Mouse (Mus musculus) adrenal gland, postnatal 36 days (tissue): ENCODE data around the gene Plekhm3. TPM values are rescaled to one million over a fixed set of nuclear protein-coding genes. Genes with fewer than 3 reads are reported as not detected.

Source experiments
- DNase-seq, 2 experiments: peaks; one replicate each; pipeline ENCODE4 v3.0.0; 2021; ENCODE audit warnings: mixed read lengths in 1 of 2
- total RNA-seq, 2 experiments: library from RNA; stranded (reverse); gene quantifications; 2 replicates each; pipeline ENCODE4 v1.2.3; 2021

The Plekhm3 gene
- total RNA-seq, 2 experiments from 2014 or later: 15.1 to 26.7 TPM

DNA sequence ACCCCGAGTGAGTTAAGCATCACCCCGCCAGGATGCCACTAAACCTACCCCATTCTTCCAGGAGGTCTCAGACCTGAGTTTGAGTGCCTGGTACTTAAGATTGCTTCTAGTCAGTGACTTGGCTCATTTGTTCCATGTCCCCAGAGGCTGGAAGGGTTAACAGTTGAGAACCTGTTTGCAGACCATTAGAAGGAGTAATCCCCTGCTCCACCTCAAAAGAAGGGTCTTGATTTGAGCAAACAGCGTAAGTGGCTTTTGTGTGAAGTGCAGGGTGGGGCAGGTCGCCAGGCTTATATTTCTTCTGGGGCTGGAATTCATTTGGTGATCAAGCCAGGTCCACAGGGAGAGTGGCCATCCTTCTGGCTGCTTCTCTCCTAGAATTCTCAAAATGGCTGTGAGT, 183.3 kb downstream of the Plekhm3 start:
- DNase-seq: no peak

DNA sequence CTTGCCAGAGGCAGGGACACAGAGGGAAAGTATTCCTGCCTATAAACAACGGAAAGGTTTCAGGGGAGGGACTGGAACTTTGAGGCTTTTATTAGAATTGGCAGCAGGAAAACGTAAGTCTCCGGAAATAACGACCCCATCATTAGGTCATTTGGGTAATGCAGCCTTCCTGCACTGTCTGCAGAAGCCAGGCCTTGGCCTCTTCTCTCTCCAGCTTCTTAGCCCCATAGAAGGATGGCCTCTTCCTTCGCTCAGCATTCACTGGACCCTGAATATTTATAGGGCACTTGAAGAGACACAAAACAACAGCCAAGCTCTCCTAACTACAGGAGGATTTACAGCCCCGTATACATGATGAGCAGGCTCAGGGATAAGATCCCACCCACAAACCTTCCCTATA, 186.5 kb downstream of the Plekhm3 start:
- no peak for DNase-seq

DNA sequence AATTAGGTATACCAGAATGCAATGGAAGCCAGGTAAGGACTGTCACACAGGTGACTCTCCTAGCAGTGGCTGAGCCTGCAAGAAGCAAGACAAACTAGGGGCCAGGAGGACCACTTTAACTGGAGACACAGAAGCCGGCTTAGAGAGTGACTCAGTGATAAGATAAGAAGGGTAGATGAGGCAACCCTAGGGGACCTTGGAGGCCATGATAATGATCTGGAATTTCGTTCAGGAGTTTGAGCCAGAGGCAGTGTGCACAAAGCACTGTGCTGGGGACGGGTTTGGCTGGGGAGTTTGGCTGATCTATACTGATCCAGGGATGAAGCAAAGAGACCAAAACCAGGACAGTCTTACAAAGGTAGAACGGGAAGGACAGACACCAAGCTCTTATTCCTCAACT, 195.0 kb downstream of the Plekhm3 start:
- DNase-seq: peak; percentile 40 to 42

DNA sequence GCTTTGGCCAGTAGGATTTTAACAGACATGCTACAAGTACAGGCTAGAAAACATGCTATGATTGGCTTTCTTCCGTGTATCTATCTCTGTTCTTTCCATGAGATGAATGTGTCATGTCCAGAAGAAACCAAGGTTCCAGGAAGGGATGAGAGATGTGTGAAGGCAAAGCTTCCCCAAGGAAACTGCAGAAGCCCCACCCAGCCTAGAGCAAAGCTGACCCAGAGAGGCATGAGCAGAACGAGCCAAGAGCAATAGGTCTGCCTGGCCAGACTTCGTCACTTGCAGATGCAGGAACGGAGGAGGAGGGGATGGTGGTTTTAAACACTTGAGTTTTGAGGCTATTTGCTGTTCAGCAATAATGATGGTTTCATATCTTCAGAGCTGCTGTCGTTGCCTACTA, 198.9 kb downstream of the Plekhm3 start:
- no peak for DNase-seq

DNA sequence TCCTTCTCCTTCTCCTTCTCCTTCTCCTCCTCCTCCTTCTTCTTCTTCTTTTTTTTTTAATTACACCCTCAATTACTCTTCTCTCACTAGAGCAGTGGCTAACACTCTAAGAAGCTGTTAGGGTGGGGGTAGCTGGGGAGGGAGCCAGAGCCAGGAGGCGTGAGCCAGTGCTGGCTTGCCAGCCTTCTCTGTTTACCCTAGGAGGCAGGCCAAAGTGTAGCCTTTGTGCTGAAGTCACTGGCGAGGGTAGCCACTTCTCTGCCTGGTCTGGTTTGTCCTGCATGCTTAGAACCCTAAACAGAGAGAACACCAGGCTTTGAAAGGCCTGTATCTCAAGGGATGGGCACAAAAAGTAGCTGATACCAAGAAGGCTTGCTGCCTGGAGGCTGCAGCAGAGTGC, 199.4 kb downstream of the Plekhm3 start:
- DNase-seq: no peak

DNA sequence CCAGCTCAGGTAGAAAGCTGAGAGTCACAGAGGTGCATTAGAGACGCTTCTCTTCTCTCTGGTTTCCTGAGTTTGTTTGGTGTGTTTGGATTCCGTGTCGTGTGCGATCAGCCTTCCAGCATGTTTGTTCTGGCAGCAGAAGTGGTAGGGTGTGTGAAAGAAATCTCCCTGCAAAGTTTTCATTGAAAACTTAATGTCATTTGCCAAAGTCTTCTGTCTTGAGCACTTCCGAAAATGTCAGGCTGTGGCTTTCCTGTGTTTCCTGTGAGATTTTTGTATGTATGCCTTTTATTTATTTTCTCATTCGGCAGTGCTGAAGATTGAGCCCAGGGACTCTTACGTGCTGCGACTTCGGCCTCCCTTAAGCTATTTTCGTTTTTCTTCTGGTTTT, 200.0 kb downstream of the Plekhm3 start:
- no peak for DNase-seq

DNA sequence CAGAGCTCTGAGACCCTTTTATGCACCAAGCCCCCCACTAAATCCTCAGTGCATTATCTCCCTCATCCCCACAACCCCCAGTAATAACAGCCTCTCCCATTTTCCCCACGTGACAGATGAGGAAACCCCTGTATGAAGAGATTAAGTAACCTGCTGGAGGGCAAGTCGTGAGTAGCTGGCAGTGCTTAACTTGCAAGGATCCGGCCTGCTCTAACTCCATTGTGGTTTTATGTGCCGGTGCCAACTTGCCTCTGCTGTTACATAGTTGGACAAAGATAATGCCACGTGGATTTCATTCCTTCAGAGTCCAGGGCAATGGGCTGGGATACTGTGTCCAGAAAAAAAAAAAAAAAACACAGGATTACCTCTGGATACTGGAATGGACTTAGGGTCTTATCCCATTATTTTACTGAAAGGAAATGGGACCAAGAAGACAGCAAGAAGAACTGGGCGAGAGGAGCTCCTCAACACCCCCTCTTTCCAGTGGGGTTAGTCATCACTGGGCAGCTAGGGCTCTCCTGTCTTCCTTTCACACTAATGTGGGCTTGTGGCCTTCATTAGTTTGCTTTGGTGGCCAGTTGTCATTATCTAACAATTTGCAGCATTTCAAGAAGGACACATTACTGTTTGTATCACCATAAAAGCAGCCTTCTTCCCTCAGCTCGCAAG, 200.5 kb downstream of the Plekhm3 start:
- DNase-seq: peak in 1 of 2 experiments; percentile 19

DNA sequence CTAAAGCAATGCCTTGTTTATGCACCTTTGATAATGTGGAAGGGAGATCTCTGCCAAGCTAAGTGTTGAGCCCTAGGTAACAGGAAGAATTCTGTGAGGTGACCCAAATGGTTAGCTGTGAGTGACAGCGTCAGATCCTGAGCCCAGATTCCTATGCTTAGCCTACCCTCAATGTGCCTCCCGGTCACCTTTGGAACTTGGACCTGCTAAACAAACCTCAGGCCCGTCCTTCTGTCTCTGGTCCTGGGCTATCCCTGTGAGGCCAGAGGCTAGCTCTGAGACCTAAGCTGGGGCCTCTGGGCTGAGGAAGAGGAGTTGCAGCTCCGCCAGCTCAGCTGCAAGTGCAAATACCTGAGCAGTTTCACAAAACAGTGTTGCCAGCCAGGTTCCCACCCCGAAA, 202.0 kb downstream of the Plekhm3 start:
- DNase-seq: no peak

DNA sequence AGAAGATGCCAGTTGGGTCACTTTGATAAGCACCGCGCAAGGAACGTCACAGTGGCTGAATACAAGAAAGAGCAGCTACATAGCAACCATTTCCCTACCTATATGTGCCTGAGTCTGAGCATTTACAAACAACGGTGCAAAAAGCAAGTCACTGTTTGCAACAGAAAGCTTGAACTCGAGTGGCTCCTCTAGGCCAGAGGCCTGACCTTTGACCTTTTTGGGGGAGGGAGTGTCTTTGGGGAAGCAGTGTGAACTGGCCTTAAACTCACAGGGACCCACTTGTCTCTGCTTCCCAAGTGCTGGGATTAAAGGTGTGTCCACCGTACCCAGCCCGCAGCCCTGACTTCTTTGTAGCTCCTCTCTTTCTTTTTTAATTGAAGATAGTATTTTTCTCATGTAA, 203.0 kb downstream of the Plekhm3 start:
- DNase-seq: no peak

DNA sequence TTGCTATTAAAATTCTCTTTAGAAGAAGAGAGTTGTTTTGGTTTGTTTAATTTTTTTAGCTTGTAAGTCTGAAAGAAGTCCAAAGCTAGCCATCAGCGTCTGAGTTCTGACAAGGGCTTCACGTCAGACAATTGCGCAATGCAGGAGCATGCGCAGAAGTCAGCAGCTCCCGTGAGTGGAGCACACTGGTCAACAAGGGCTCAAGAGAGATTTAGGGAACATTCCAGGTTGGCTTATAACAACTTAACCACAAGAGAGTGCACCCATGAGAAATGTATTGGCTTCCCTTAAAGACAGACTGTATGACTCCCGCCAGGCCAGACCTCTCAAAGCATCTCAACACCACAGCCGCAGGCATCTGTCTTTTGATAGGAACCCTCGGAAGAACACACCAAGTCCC, 203.5 kb downstream of the Plekhm3 start:
- DNase-seq: peak in 1 of 2 experiments; percentile 30

DNA sequence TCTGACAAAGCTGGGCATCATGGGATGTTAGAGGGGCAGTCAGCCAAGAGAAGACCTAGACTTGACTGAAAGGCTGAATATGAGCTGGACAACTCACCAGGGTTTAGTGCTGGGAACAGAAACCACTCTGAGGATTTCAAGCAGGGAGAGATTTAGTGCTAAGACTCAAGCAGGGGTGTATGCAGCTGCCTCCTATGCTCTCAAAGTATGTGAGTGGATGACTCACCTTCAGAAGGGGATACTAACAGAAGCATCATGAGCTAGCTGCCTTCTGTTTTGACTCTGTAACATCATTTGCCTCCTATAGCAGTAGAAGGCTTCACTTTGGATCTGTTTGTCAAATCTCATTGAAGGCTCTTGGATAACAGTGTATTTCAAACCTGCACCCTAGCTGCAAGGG, 212.0 kb downstream of the Plekhm3 start:
- DNase-seq: no peak

DNA sequence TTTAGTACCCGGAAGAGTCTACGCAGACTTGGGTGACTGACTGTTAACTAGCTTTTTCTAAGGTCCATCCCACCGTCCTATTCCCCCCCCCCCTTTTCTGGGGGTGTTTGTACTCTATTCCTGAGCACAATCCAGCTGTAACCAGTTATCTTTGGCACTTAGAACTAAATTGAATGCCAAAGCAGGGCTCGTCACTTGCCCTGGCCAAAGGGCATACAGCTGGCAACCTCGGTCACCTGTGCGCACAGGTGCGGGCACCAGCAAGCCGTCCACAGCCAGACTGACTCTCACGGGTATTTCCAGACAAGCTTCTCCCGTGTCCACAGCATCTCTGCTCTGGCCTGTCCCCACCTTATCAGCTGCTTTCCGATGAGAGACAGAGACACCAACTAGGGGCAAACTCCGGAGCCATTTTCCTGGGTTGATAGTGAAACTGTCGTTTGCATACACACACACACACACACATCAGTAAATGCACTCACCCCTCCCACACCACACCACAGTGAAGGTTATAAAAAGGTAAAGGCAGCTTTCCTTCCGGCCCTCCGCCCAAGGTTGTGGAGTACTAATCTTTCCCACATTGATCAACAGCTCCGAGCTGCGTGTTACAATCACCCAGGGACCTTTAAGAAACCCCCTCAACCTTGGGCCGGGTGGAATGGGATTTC, 213.7 kb downstream of the Plekhm3 start:
- no peak for DNase-seq

DNA sequence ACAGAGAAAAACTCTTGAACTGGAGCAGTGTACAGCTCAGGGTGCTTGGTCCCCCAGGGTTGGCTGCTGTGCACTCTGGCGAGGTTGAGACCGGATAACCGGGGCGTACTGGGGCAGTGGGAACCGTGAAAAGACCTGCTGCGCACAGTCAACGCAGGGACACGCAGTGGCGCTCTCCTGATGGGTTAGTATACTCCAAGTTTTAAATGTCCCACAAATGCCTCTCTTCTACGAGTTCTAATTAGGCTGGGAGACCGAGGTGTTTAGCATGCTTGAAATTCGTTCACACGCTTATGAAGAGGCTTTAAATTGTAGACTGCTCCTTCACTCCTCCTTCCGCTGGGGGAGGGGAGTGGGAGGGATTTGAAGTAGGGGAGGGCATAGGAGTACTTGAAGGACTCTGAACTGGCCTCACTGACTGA, 218.0 kb downstream of the Plekhm3 start:
- DNase-seq: peak; percentile 73 to 84

DNA sequence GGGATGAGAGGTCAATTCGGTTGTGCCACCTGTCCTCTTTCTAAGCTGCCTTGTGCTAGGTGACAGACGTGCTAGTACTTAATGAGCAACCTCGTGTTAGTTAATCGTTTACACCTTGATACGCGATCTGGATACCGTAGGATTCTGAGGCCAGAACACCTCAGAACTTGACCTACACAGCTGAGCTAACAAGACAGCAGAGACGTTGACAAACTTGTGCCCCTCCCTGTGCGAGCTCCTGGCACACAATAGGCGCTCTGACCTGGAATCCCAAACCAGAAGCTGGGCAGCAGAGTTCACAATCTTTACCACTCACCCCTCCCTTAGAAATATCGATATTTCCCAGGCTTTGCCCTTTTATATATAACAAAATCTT, 218.5 kb downstream of the Plekhm3 start:
- peak in 1 of 2 experiments; percentile 39 for DNase-seq

DNA sequence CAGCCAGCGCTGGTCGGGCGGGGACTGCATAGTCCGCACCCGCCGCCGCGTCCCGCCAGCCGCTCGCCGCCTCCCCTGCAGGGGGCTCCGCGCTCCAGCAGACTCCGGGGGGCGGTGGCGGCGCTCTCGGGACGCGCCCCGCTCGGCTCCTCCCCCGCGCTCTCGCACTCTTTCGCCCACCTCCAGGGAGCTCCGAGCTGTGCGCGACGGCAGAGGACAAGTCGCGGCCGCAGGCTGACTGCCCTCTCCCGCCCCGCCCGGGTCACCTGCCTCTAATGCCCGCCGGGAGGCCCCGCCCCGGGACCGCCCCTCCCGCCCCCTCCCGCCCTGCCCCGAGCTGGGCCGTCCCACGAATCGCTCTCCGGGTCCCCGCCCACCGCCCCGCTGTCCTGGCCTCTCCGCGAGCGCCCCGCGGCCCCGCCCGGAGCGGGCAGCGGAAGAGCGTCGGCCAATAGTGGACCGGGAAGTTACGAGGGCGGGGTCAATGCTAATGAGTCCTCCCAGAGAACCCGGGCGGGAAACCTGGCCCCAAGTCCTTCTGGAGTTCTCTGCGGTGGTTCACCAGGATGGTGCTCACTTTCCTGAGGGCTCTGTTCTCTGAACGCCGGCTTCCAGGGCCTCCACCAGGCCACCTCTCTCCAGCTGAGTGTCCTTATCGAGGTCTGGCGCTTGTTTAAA, 219.0 kb downstream of the Plekhm3 start, which contains the start of gene Fzd5:
Gene Fzd5 (minus strand): TSS at position 250 of the 678 bp plus-strand sequence.
- peak; percentile 96 to 98 for DNase-seq

DNA sequence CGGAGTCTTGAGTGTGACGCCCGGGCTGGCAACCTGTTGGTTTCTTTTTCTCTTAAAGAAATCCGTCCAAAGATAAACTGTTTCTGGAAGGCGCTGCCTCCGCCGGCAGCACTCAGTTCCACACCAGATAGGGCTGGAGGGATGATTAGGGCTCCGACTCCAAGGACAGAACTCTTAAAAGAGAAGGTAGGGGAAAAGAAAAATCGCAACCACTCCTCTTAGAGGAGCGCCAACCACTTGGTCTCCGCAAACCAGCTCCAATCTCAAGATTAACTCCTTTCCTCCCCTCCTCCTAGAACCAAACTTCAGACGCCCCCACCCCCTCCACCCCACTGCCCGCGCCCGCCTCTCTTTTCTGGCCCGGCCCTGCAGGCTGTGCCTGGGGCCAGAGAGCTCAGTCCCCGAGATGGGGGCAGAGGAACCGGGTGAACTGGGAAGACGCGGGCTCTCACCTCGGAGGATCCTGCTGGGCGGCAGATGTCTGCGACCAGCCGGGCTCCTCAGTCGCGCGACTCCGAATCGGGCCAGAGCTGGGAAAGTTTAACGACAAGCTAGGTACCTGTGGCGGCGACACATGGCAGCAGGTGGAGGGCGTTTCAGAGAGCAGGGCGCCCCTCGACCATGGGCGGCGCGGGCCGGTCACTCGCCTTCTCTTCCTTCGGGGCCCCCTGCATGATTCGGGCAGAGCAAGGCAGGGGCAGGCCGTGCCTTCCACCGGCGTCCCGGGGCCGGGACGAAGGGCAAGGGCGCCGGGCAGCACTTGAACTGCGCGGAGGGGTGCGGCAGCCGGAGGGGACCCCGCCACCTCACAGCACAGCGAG, 219.7 kb downstream of the Plekhm3 start:
- peak; percentile 44 to 55 for DNase-seq

Other genes starting within 250 kb of the Plekhm3 start
- 10 to 100 TPM; 15.5 to 21.0 TPM for gene Fzd5, start 219.1 kb downstream of the Plekhm3 start, total RNA-seq
- 1,000 to 10,000 TPM in 1 of 2 experiments, 100 to 1,000 TPM in 1; 477 to 1,743 TPM for gene Akr1cl, start 75.9 kb upstream of the Plekhm3 start, total RNA-seq
- gene Cryge, start 94.3 kb upstream of the Plekhm3 start, total RNA-seq: not detected
- gene Crygd, start 106.6 kb upstream of the Plekhm3 start, total RNA-seq: not detected
- gene Crygc, start 116.9 kb upstream of the Plekhm3 start, total RNA-seq: not detected
- not detected for gene Crygb, start 125.5 kb upstream of the Plekhm3 start, total RNA-seq
- gene Cryga, start 146.5 kb upstream of the Plekhm3 start, total RNA-seq: not detected
- not detected for gene Gm28845, start 162.7 kb upstream of the Plekhm3 start, total RNA-seq
- not detected for gene D630023F18Rik, start 166.4 kb upstream of the Plekhm3 start, total RNA-seq
- gene Idh1, start 229.7 kb upstream of the Plekhm3 start, total RNA-seq: 100 to 1,000 TPM; 322 to 834 TPM
- gene Pikfyve, start 229.9 kb upstream of the Plekhm3 start, total RNA-seq: 10 to 100 TPM; 36.8 to 37.0 TPM